In the genomic region with DNA sequence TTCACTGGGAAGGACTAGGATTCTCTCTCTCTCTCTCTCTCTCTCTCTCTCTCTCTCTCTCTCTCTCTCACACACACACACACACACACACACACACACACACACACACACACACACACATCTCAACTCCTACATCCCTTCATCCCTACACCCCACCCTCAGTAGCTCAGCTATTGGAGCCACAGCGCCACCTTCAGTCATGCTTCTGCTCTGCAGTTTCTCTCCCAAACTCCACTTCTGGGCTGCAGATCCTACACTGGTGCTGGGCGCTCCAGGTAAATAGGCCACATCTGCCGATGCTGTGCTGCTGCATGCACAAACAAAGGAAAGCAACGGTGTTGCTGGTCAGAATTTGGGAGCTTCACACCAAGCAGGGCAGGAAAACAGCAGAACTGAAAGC, we compare ENCODE assay signal across 9 mouse cellular contexts.
A peak's percentile ranks its signal among the peaks of the same experiment; 100 is the strongest.
DNase-seq lines count a peak whose midpoint lies in the region; ATAC-seq and TF ChIP-seq lines count a peak whose summit lies in the region.
"Had no signal": no experiment of that assay in that cellular context is flagged by ENCODE, and none has a peak within 500 bp of the region (broad histone marks: within the 10 kb centered on the region; RNA-seq: fewer than 3 reads in every experiment).

No protein-coding gene starts in this region.

- peak; percentile 19 for DNase-seq in kidney, adult 2 months
- DNase-seq in adrenal gland, adult 8-10 months = peak; percentile 18
- peak; percentile 69 for DNase-seq in embryonic facial prominence, embryonic 10.5 days (ENCODE audit: low spot score)
- peak; percentile 73 to 76 for DNase-seq in left cerebral cortex, postnatal 36 days (ENCODE audit: low spot score in 2 of 2)
- peak; percentile 78 for DNase-seq in neural tube, embryonic 11.5 days (ENCODE audit: low spot score)
- peak; percentile 41 for DNase-seq in yolk sac, embryonic 10.5 days (ENCODE audit: low spot score)

- no peaks in the 10 kb centered on the region for H3K4me1 ChIP-seq in kidney, adult 2 months (ENCODE audit: control insufficient read depth, insufficient read depth, low read length)
- peaks cover 15% of the 10 kb centered on the region for H3K4me1 ChIP-seq in kidney, embryonic 16.5 days (ENCODE audit: insufficient read depth, low read length)
- peaks cover 10% of the 10 kb centered on the region for H3K4me1 ChIP-seq in embryonic facial prominence, embryonic 10.5 days
- H3K4me1 ChIP-seq in hindbrain, embryonic 16.5 days (ENCODE audit: control insufficient read depth, insufficient read depth, low read depth, low read length) = peaks cover 5% of the 10 kb centered on the region
- H3K4me1 ChIP-seq in neural tube, embryonic 11.5 days (ENCODE audit: control insufficient read depth, insufficient read depth, low read length) = peaks cover 7% of the 10 kb centered on the region

- no peak overlapping the region for H3K4me3 ChIP-seq in kidney, adult 2 months (ENCODE audit: insufficient read depth, low read depth, low read length)
- H3K4me3 ChIP-seq in kidney, embryonic 16.5 days (ENCODE audit: low read length) = no peak overlapping the region
- H3K4me3 ChIP-seq in embryonic facial prominence, embryonic 10.5 days = no peak overlapping the region
- no peak overlapping the region for H3K4me3 ChIP-seq in hindbrain, embryonic 16.5 days (ENCODE audit: low read length)
- H3K4me3 ChIP-seq in neural tube, embryonic 11.5 days (ENCODE audit: low read depth, low read length) = no peak overlapping the region
- H3K4me3 ChIP-seq: midbrain, embryonic 12.5 days had no signal

- H3K36me3 ChIP-seq in kidney, adult 2 months (ENCODE audit: control insufficient read depth, insufficient read depth, low read length) = no peaks in the 10 kb centered on the region
- no peaks in the 10 kb centered on the region for H3K36me3 ChIP-seq in kidney, embryonic 16.5 days (ENCODE audit: insufficient read depth, low read length)
- no peaks in the 10 kb centered on the region for H3K36me3 ChIP-seq in embryonic facial prominence, embryonic 10.5 days (replicated peaks)
- no peaks in the 10 kb centered on the region for H3K36me3 ChIP-seq in hindbrain, embryonic 16.5 days (ENCODE audit: control insufficient read depth, insufficient read depth, low read length)
- H3K36me3 ChIP-seq in neural tube, embryonic 11.5 days (ENCODE audit: control insufficient read depth, insufficient read depth, low read length) = no peaks in the 10 kb centered on the region
- H3K36me3 ChIP-seq: midbrain, embryonic 12.5 days had no signal

- no peak for TF ChIP-seq POLR2A in kidney, adult 2 months (IDR thresholded peaks at IDR 0.05; ENCODE audit: low read depth, low read length)

- intact Hi-C loops in left cerebral cortex, postnatal 36 days (cut with DNase I) = no loop called here

- TF ChIP-seq CTCF in kidney, adult 2 months (conservative IDR thresholded peaks at IDR 0.05; ENCODE audit: insufficient read depth, insufficient read length, low read depth, low read length) = peak; percentile 63

- H3K27me3 ChIP-seq in kidney, adult 2 months (replicated peaks; ENCODE audit: control insufficient read depth, insufficient read depth, low read length) = no peaks in the 10 kb centered on the region
- no peaks in the 10 kb centered on the region for H3K27me3 ChIP-seq in kidney, embryonic 16.5 days (ENCODE audit: insufficient read depth, low read length)
- peaks cover 29% of the 10 kb centered on the region for H3K27me3 ChIP-seq in embryonic facial prominence, embryonic 10.5 days (replicated peaks; ENCODE audit: low read depth, poor library complexity, severe bottlenecking)
- no peaks in the 10 kb centered on the region for H3K27me3 ChIP-seq in hindbrain, embryonic 16.5 days (replicated peaks; ENCODE audit: control insufficient read depth, insufficient read depth, low read length)
- H3K27me3 ChIP-seq in neural tube, embryonic 11.5 days (ENCODE audit: control insufficient read depth, insufficient read depth, low read length) = no peaks in the 10 kb centered on the region

- H3K9ac ChIP-seq in kidney, embryonic 16.5 days (replicated peaks; ENCODE audit: low read length) = no peak overlapping the region
- H3K9ac ChIP-seq in hindbrain, embryonic 16.5 days (ENCODE audit: low read depth, low read length) = no peak overlapping the region
- no peak overlapping the region for H3K9ac ChIP-seq in neural tube, embryonic 11.5 days (ENCODE audit: low read length)
- H3K9ac ChIP-seq: midbrain, embryonic 12.5 days had no signal

- no peak overlapping the region for H3K4me2 ChIP-seq in kidney, embryonic 16.5 days (replicated peaks; ENCODE audit: low read depth, low read length)
- H3K4me2 ChIP-seq in hindbrain, embryonic 16.5 days (ENCODE audit: low read length) = no peak overlapping the region
- H3K4me2 ChIP-seq in neural tube, embryonic 11.5 days (ENCODE audit: low read depth) = no peak overlapping the region
- H3K4me2 ChIP-seq: midbrain, embryonic 12.5 days had no signal

- H3K9me3 ChIP-seq in kidney, embryonic 16.5 days (ENCODE audit: low read length) = no peaks in the 10 kb centered on the region
- no peaks in the 10 kb centered on the region for H3K9me3 ChIP-seq in embryonic facial prominence, embryonic 10.5 days
- no peaks in the 10 kb centered on the region for H3K9me3 ChIP-seq in hindbrain, embryonic 16.5 days (ENCODE audit: control insufficient read depth, low read length)
- no peaks in the 10 kb centered on the region for H3K9me3 ChIP-seq in neural tube, embryonic 11.5 days (ENCODE audit: control insufficient read depth, low read length)
- H3K9me3 ChIP-seq: midbrain, embryonic 12.5 days had no signal

- WGBS in kidney, adult 2 months = 31% methylated on average over 4 of the region's 4 CpGs
- 33% methylated on average over 4 of the region's 4 CpGs for WGBS in kidney, embryonic 16.5 days
- 20% methylated on average over 4 of the region's 4 CpGs for WGBS in embryonic facial prominence, embryonic 10.5 days
- 22% methylated on average over 4 of the region's 4 CpGs for WGBS in hindbrain, embryonic 16.5 days
- 23% methylated on average over 4 of the region's 4 CpGs for WGBS in neural tube, embryonic 11.5 days

- H3K27ac ChIP-seq in kidney, adult 2 months (ENCODE audit: insufficient read depth, low read depth, low read length) = no peak overlapping the region
- no peak overlapping the region for H3K27ac ChIP-seq in kidney, embryonic 16.5 days (ENCODE audit: low read length)
- no peak overlapping the region for H3K27ac ChIP-seq in embryonic facial prominence, embryonic 10.5 days (replicated peaks)
- no peak overlapping the region for H3K27ac ChIP-seq in hindbrain, embryonic 16.5 days (ENCODE audit: low read depth, low read length)
- H3K27ac ChIP-seq in neural tube, embryonic 11.5 days (ENCODE audit: low read depth, low read length) = no peak overlapping the region
- H3K27ac ChIP-seq: midbrain, embryonic 12.5 days had no signal

- no peak for ATAC-seq in kidney, embryonic 16.5 days (ENCODE audit: low FRiP score, low TSS enrichment)
- ATAC-seq in hindbrain, embryonic 16.5 days = peak; percentile 81
- ATAC-seq in neural tube, embryonic 11.5 days (ENCODE audit: insufficient read depth, low FRiP score, low TSS enrichment) = no peak; the same call in 1 of the 2 replicates

Comparison
In these comparisons a context has a peak if more than half of its experiments do, and no peak if none do; other contexts are left out.
1. DNase-seq: peak in every context shown above with its lines; median percentile 78 in neural tube, embryonic 11.5 days; 74 in left cerebral cortex, postnatal 36 days; 69 in embryonic facial prominence, embryonic 10.5 days; 41 in yolk sac, embryonic 10.5 days; 19 in kidney, adult 2 months; 18 in adrenal gland, adult 8-10 months.